Mouse (Mus musculus) limb, embryonic 14.5 days (tissue): ENCODE measurements at regions not wholly inside any gene's neighbourhood (a gene's known extent, or its start where the extent isn't known, plus 50 kb on each side); places are given as distances from the start of the nearest gene placed in this dataset.

Experiments used
- ATAC-seq: fragments of 200-750 bp; cut with Nextera tagmentation; 2 replicates; pipeline ENCODE4 v1.8.0; 2017; ENCODE audit warnings: low read depth, moderate number of reproducible peaks, moderate TSS enrichment; ENCODE audit not compliant: low FRiP score
- DNase-seq: peaks from one replicate; pipeline ENCODE4 v3.0.0-alpha.2; 2015; ENCODE audit warnings: low spot score
- H3K27ac ChIP-seq: fragments of 300-500 bp; sonication (generic); replicated peaks from 2 replicates; pipeline ENCODE4 v1.5.1; 2014; ENCODE audit warnings: low read depth, mild to moderate bottlenecking, low read length, moderate library complexity, mixed read lengths
- H3K27me3 ChIP-seq: fragments of 300-500 bp; sonication (generic); 2 replicates; pipeline ENCODE4 v1.6.1; 2014; ENCODE audit warnings: low read length, mixed read lengths; ENCODE audit not compliant: control insufficient read depth, insufficient read depth
- H3K36me3 ChIP-seq: fragments of 300-500 bp; sonication (generic); 2 replicates; pipeline ENCODE4 v1.6.1; 2014; ENCODE audit warnings: mild to moderate bottlenecking, low read length, moderate library complexity, mixed read lengths; ENCODE audit not compliant: control insufficient read depth, insufficient read depth
- H3K4me1 ChIP-seq: fragments of 300-500 bp; sonication (generic); 2 replicates; pipeline ENCODE4 v1.6.1; 2014; ENCODE audit warnings: antibody characterized with exemption, low read length, mixed read lengths; ENCODE audit not compliant: control insufficient read depth, insufficient read depth
- H3K4me2 ChIP-seq: fragments of 300-500 bp; sonication (generic); replicated peaks from 2 replicates; pipeline ENCODE4 v1.6.1; 2014; ENCODE audit warnings: low read depth, mild to moderate bottlenecking, low read length, moderate library complexity; ENCODE audit not compliant: severe bottlenecking
- H3K4me3 ChIP-seq: fragments of 300-500 bp; sonication (generic); replicated peaks from 2 replicates; pipeline ENCODE4 v1.5.1; 2014; ENCODE audit warnings: low read length
- H3K9ac ChIP-seq: fragments of 300-500 bp; sonication (generic); 2 replicates; pipeline ENCODE4 v1.6.1; 2014; ENCODE audit warnings: mild to moderate bottlenecking, low read depth, low read length, moderate library complexity; ENCODE audit not compliant: severe bottlenecking
- H3K9me3 ChIP-seq: fragments of 300-500 bp; sonication (generic); 2 replicates; pipeline ENCODE4 v1.6.1; 2016; ENCODE audit warnings: low read length; ENCODE audit not compliant: control insufficient read depth
- POLR2A ChIP-seq: fragments of 200-500 bp; IDR thresholded peaks from 2 replicates; pipeline ENCODE4 v1.8.0; 2012; ENCODE audit warnings: inconsistent platforms, mild to moderate bottlenecking, moderate library complexity, borderline replicate concordance; ENCODE audit not compliant: insufficient read depth, insufficient read length; ENCODE audit errors: extremely low read depth
- WGBS: fragments of 180-500 bp; shearing (Covaris S2); extraction: QIAGEN DNeasy Blood & Tissue Kit; methylation state at CpG from one replicate; pipeline ENCODE4 v1.1.7; 2014; 5-methylcytosine and 5-hydroxymethylcytosine counted together

DNA sequence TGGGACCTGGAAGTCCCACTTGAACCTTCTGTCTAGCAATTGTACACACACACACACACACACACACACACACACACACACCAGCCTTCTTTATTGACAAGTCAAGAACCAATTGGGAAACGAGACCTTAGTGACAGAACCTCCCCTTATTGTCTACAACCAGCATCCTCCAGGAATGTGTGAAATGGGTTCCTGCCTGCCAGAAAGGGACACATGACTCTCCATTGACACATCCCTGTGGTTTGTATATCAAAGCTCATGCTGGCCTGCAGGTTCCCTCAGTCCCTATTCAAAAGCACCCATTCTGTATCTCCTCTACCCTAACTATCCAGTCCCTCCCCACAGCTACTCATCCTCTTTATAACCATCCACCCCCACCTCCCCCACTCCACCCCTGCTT, 202.4 kb downstream of the Xxylt1 start:
- no peaks in the 10 kb centered on the region for H3K36me3 ChIP-seq
- no peak for TF ChIP-seq POLR2A
- peaks cover 9% of the 10 kb centered on the region; the same call in 1 of the 2 replicates for H3K4me1 ChIP-seq
- no peak overlapping the region for H3K4me3 ChIP-seq
- DNase-seq, result no peak
- no peaks in the 10 kb centered on the region for H3K9me3 ChIP-seq
- H3K4me2 ChIP-seq, result no peak overlapping the region
- WGBS, result 68% methylated on average over 1 of the region's 1 CpGs
- no peak overlapping the region for H3K9ac ChIP-seq
- no peaks in the 10 kb centered on the region for H3K27me3 ChIP-seq
- H3K27ac ChIP-seq, result no peak overlapping the region
- ATAC-seq, result no peak

DNA sequence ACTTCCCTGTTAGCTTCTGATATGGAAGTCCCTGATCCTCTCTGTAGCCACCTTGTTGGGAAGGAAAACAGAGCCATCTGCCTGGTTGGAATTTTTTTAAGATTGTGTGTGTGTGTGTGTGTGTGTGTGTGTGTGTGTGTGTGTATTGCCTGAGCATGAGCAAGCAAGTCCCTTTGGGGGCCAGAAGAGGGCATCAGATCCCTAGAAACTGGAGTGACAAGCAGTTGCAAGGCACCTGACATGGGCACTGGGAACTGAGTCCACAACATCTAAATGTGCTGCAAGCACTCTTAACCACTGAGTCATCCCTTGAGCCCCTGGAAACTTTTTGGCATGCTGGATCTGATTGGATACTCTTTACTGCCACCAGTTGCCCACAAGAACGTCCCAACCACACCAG, 201.4 kb downstream of the Xxylt1 start:
- DNase-seq, result no peak
- H3K27ac ChIP-seq, result no peak overlapping the region
- no peak overlapping the region for H3K9ac ChIP-seq
- no peaks in the 10 kb centered on the region for H3K36me3 ChIP-seq
- H3K9me3 ChIP-seq, result no peaks in the 10 kb centered on the region
- H3K4me2 ChIP-seq, result no peak overlapping the region
- H3K4me3 ChIP-seq, result no peak overlapping the region
- no peak for TF ChIP-seq POLR2A
- peaks cover 7% of the 10 kb centered on the region; the same call in 1 of the 2 replicates for H3K4me1 ChIP-seq
- 100% methylated on average over 1 of the region's 1 CpGs for WGBS
- no peaks in the 10 kb centered on the region for H3K27me3 ChIP-seq
- ATAC-seq, result no peak

DNA sequence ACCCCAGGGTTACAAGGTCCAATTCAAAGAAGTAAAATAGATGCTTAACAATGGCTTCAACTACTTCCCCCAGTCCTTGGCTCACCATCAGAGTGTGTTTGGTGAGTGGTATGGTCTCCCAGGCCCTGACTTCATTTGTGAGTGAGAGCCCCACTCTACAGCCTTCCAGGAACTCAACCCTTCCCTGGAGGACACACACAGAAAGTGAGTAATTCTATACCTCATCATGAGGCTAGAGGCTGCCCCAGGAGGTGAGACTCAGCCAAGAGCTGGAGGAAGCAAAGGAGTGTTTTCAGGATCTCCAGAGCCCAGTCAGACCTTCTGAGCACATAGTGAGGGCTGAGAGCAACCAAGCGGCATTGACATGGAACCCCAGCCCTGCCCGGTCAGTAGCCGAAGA, 200.6 kb downstream of the Xxylt1 start:
- 80% methylated on average over 3 of the region's 3 CpGs for whole genome bisulfite sequencing
- ATAC-seq, result peak; percentile 34; the same call in 1 of the 2 replicates
- no peak overlapping the region for H3K4me3 ChIP-seq
- no peak overlapping the region for H3K4me2 ChIP-seq
- no peak for TF ChIP-seq POLR2A
- H3K27ac ChIP-seq, result no peak overlapping the region
- DNase-seq, result no peak
- H3K4me1 ChIP-seq, result no peaks in the 10 kb centered on the region
- no peaks in the 10 kb centered on the region for H3K36me3 ChIP-seq
- no peaks in the 10 kb centered on the region for H3K27me3 ChIP-seq
- H3K9me3 ChIP-seq, result no peaks in the 10 kb centered on the region
- H3K9ac ChIP-seq, result no peak overlapping the region

DNA sequence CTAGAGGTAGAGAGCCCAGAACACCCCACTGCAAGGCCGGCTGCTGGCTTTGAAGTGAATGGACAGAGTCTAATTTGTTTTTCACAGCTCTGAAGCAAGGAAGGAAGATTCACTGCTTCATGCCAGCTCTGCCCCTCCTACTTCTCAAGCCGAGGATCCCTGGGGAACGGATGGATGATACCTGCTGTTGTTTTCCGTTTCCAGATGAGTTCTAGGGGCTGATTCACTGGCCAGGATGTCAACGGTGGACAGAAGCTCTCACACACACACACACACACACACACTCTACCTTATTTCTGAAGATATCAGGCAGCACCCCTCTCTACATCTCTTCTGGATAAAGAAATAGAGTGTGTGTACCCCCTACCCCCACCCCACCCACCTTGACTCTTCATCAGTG, 200.0 kb downstream of the Xxylt1 start:
- Histone ChIP-seq H3K27ac (no peak overlapping the region), H3K9ac (no peak overlapping the region), H3K4me2 (no peak overlapping the region), H3K9me3 (no peaks in the 10 kb centered on the region), H3K4me3 (no peak overlapping the region), H3K4me1 (no peaks in the 10 kb centered on the region), H3K27me3 (no peaks in the 10 kb centered on the region), H3K36me3 (no peaks in the 10 kb centered on the region)
- TF ChIP-seq POLR2A, result no peak
- 56% methylated on average over 5 of the region's 5 CpGs for WGBS
- no peak for DNase-seq
- ATAC-seq, result no peak

DNA sequence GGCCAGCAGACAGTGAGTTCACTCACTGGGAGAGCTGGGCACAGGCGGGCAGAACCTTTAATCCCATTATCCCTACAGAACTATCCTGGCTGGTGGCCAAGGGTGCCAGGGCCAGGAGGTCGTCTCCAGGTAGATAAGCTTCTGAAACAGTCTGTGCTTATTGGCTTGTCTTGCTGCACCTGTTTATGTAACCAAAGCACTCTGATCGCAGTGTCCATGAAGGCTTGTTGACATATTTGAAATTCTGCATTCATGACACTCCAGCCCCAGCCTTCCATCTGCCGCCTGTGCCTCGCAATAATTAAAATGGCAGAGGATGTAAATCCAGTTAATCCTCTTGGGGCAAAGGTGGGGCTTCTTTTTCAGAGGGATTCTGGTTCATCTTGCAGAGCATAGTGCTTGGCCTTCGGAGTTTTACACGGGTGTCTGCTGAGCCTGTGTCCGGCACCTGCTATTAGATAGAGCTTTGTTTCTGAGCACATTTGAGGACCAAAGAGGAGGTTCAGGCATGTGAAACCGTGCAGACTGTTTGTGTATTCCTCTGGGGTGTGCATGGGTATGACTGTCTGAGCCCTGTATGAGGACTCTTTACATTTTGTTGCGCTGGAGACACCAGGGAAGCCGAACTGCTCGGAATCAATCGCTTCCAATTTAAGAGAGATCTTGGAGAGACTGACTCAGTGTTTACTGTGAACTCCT, 197.6 kb downstream of the Xxylt1 start:
- Histone ChIP-seq H3K9ac (no peak overlapping the region), H3K27ac (no peak overlapping the region), H3K27me3 (no peaks in the 10 kb centered on the region), H3K4me1 (no peaks in the 10 kb centered on the region), H3K4me2 (no peak overlapping the region), H3K4me3 (no peak overlapping the region), H3K9me3 (no peaks in the 10 kb centered on the region), H3K36me3 (no peaks in the 10 kb centered on the region)
- ATAC-seq (no peak), DNase-seq (no peak)
- WGBS, result 68% methylated on average over 13 of the region's 13 CpGs
- no peak for TF ChIP-seq POLR2A
